Mouse (Mus musculus): ENCODE data around the gene Prr15. TPM values are rescaled to one million over a fixed set of nuclear protein-coding genes. Genes with fewer than 3 reads are reported as not detected.

The Prr15 gene
- polyA plus RNA-seq, 1 experiment = 3.5 TPM

DNA sequence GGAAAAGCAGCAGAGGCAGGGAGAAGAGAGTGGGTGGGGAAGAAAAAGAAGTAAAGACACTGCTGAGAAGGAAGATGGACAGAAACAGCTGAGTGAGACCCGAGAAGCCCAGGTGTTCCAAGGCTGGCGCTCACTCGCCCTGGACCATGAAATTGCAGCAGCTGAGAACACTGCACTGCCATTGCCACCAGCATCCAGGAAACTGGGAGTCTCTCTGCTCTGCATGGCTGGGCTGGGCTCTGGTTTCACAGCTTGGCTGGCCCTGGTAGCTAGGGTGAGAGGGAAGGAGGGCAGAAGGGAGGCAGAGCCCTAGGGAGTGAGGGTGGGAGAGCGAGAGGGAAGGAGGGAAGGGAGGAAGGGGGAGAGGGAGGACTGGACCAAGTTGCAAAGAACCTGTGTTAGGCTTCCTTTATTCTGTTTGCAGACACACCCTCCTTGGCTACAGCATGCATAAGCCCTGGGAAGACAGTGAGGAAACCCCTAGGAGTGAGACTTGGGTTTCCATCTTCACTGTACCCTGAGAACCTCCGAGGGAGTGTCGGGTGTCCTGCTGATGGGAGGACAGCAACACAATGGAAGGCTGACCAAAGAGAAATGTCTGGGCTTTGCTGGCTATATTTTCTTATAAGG lies 44.4 kb downstream of the Prr15 start:
- TF ChIP-seq POLR2A (IDR thresholded peaks at IDR 0.05; ENCODE audit: borderline replicate concordance, extremely low read depth, low read depth, low read length) (no peak), CTCF (IDR thresholded peaks at IDR 0.05; ENCODE audit: insufficient read depth, low read length) (no peak)
- 67% methylated on average over 6 of the region's 6 CpGs for WGBS
- H3K4me1 ChIP-seq (ENCODE audit: control insufficient read depth, insufficient read depth, low read length) = no peaks in the 10 kb centered on the region
- DNase-seq = no peak
- no peak overlapping the region for H3K4me3 ChIP-seq (replicated peaks; ENCODE audit: extremely low read depth, low read depth, low read length)

DNA sequence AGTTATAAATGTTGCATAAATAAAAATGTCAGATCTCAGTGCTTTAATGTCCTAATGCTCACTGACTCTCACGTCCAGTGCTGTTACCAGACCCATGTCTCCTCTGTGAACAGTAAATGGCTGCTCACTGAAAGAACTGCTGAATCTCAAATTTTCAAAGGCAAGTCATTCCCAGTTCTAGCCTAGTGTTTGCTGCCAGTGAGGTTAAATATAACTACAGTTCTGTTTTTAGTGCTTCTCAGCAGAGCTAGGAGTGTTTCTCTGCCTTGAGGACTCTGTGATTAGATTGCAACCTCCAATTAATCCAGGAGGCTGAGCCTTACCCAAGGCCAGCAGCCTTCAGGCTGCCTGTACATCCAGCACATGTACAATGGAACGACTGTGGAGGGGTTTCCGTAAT lies 46.2 kb downstream of the Prr15 start:
- DNase-seq = no peak
- Histone ChIP-seq H3K4me1 (ENCODE audit: control insufficient read depth, insufficient read depth, low read length) (no peaks in the 10 kb centered on the region), H3K4me3 (replicated peaks; ENCODE audit: extremely low read depth, low read depth, low read length) (no peak overlapping the region)
- TF ChIP-seq POLR2A (IDR thresholded peaks at IDR 0.05; ENCODE audit: borderline replicate concordance, extremely low read depth, low read depth, low read length) = no peak
- TF ChIP-seq CTCF (IDR thresholded peaks at IDR 0.05; ENCODE audit: insufficient read depth, low read length) = no peak
- WGBS = 85% methylated on average over 3 of the region's 3 CpGs

DNA sequence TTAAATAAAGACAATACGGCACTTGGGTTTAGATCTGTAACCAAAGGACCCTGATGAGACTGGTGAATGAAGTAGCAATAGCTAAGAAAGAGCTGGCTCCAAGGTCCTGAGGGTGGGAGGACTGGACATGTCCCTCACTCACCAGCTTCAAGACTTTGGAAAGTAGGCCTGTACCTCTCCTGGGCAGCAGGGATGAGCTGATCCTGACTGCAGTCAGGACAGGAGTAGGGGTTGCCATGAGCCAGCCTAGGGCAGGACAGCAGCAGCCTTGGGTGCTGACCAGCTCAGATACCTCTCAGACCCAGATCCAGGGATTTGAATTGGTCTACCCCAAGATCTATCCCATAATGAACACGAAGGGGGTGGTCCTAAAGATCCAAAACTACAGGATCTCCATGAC lies 53.7 kb downstream of the Prr15 start:
- no peak for DNase-seq
- Histone ChIP-seq H3K4me3 (replicated peaks; ENCODE audit: extremely low read depth, low read depth, low read length) (no peak overlapping the region), H3K4me1 (ENCODE audit: control insufficient read depth, insufficient read depth, low read length) (no peaks in the 10 kb centered on the region)
- 62% methylated on average over 2 of the region's 2 CpGs for WGBS
- no peak for TF ChIP-seq CTCF (IDR thresholded peaks at IDR 0.05; ENCODE audit: insufficient read depth, low read length)
- TF ChIP-seq POLR2A (IDR thresholded peaks at IDR 0.05; ENCODE audit: borderline replicate concordance, extremely low read depth, low read depth, low read length) = no peak

Other genes starting within 250 kb of the Prr15 start
- 4.6 and 5.0 TPM in 2 replicates for gene Wipf3, start 103.8 kb downstream of the Prr15 start, polyA plus RNA-seq (2012; rRNA removed)
- gene Scrn1, start 240.7 kb downstream of the Prr15 start, polyA plus RNA-seq (2012; rRNA removed) = 9.5 and 12.7 TPM in 2 replicates